ENCODE assay signal across 15 mouse cellular contexts in genomic region chr11:8199293-8199692, GRCm38 (mm10).
DNase-seq lines count a peak whose midpoint lies in the region; ATAC-seq and TF ChIP-seq lines count a peak whose summit lies in the region.
"Had no signal": no experiment of that assay in that cellular context is flagged by ENCODE, and none has a peak within 500 bp of the region (broad histone marks: within the 10 kb centered on the region; RNA-seq: fewer than 3 reads in every experiment).

No protein-coding gene starts in this region.

- TF ChIP-seq CTCF in gastrocnemius, adult 2 months (IDR thresholded peaks at IDR 0.05), result no peak
- TF ChIP-seq CTCF in lung, embryonic 14.5 days (IDR thresholded peaks at IDR 0.05; ENCODE audit: low read depth), result no peak

- ATAC-seq in kidney, embryonic 15.5 days (replicated peaks; ENCODE audit: low FRiP score), result no peak
- ATAC-seq in lung, embryonic 14.5 days (ENCODE audit: insufficient read depth), result no peak
- no peak for ATAC-seq in CD4-positive, CD25-positive, alpha-beta regulatory T cell, adult 4 months

- H3K36me3 ChIP-seq in kidney, embryonic 15.5 days, result no peaks in the 10 kb centered on the region
- H3K36me3 ChIP-seq in lung, embryonic 14.5 days (ENCODE audit: insufficient read depth), result no peaks in the 10 kb centered on the region
- H3K36me3 ChIP-seq: embryonic facial prominence, embryonic 10.5 days; hindbrain, embryonic 12.5 days; midbrain, embryonic 10.5 days had no signal

- peak overlapping the region; percentile 55 for H3K4me3 ChIP-seq in gastrocnemius, adult 2 months
- H3K4me3 ChIP-seq in kidney, embryonic 15.5 days (replicated peaks), result no peak overlapping the region
- no peak overlapping the region for H3K4me3 ChIP-seq in lung, embryonic 14.5 days (ENCODE audit: low read depth, low read length)
- H3K4me3 ChIP-seq: embryonic facial prominence, embryonic 10.5 days; hindbrain, embryonic 12.5 days; midbrain, embryonic 10.5 days had no signal

- intact Hi-C loops in gastrocnemius, adult 2 months (cut with DNase I), result no loop called here

- no peaks in the 10 kb centered on the region for H3K9me3 ChIP-seq in kidney, embryonic 15.5 days (replicated peaks)
- no peaks in the 10 kb centered on the region for H3K9me3 ChIP-seq in lung, embryonic 14.5 days (ENCODE audit: low read depth, low read length)
- H3K9me3 ChIP-seq: embryonic facial prominence, embryonic 10.5 days; hindbrain, embryonic 12.5 days; midbrain, embryonic 10.5 days had no signal

- H3K4me1 ChIP-seq in kidney, embryonic 15.5 days, result no peaks in the 10 kb centered on the region
- no peaks in the 10 kb centered on the region for H3K4me1 ChIP-seq in lung, embryonic 14.5 days (ENCODE audit: insufficient read depth)
- H3K4me1 ChIP-seq: embryonic facial prominence, embryonic 10.5 days; hindbrain, embryonic 12.5 days; midbrain, embryonic 10.5 days had no signal

- H3K27me3 ChIP-seq in kidney, embryonic 15.5 days, result no peaks in the 10 kb centered on the region
- no peaks in the 10 kb centered on the region for H3K27me3 ChIP-seq in lung, embryonic 14.5 days (ENCODE audit: insufficient read depth, low read length)
- H3K27me3 ChIP-seq: hindbrain, embryonic 12.5 days had no signal

- 79% methylated on average over 8 of the region's 8 CpGs for WGBS in kidney, embryonic 15.5 days
- WGBS in lung, embryonic 14.5 days, result 64% methylated on average over 8 of the region's 8 CpGs

- peak; percentile 31 for DNase-seq in gastrocnemius, adult 2 months
- DNase-seq in gastrocnemius, postnatal 10 days, result no peak
- DNase-seq in kidney, adult 11 months, result peak; percentile 9
- DNase-seq in lung, embryonic 14.5 days, result peak; percentile 6
- no peak for DNase-seq in lung, postnatal 14 days
- DNase-seq in spleen, postnatal 36 days (ENCODE audit: low spot score in 2 of 2), result no peak
- DNase-seq: cerebellum, adult 8-10 months; gastrocnemius, postnatal 25 days; retina, postnatal 1 day had no signal

- no peak overlapping the region for H3K4me2 ChIP-seq in kidney, embryonic 15.5 days
- no peak overlapping the region for H3K4me2 ChIP-seq in lung, embryonic 14.5 days
- H3K4me2 ChIP-seq: hindbrain, embryonic 12.5 days had no signal

- H3K9ac ChIP-seq in kidney, embryonic 15.5 days, result no peak overlapping the region
- H3K9ac ChIP-seq in lung, embryonic 14.5 days, result no peak overlapping the region
- H3K9ac ChIP-seq: hindbrain, embryonic 12.5 days; liver, embryonic 14.5 days had no signal

- peak overlapping the region; percentile 83 for H3K27ac ChIP-seq in gastrocnemius, adult 2 months
- no peak overlapping the region for H3K27ac ChIP-seq in kidney, embryonic 15.5 days
- H3K27ac ChIP-seq in lung, embryonic 14.5 days (ENCODE audit: low read depth), result no peak overlapping the region
- H3K27ac ChIP-seq: embryonic facial prominence, embryonic 10.5 days; hindbrain, embryonic 12.5 days; liver, embryonic 14.5 days; midbrain, embryonic 10.5 days had no signal

Comparison
In these comparisons a context has a peak if more than half of its experiments do, and no peak if none do; other contexts are left out.
1. DNase-seq: peak in gastrocnemius, adult 2 months (single experiment), kidney, adult 11 months (single experiment) and lung, embryonic 14.5 days (single experiment); none in gastrocnemius, postnatal 10 days (single experiment), lung, postnatal 14 days (single experiment) and spleen, postnatal 36 days (0 of 2).